Mouse (Mus musculus) kidney, embryonic 14.5 days (tissue): ENCODE results near the gene Gm28035. TPM values are rescaled to one million over a fixed set of nuclear protein-coding genes. Genes with fewer than 3 reads are reported as not detected.

ENCODE experiments used
- ATAC-seq: fragments of 200-750 bp; cut with Nextera tagmentation; 2 replicates; pipeline ENCODE4 v1.8.0; 2017; ENCODE audit warnings: moderate number of reproducible peaks, mild to moderate bottlenecking, moderate TSS enrichment, moderate library complexity; ENCODE audit not compliant: low FRiP score, low TSS enrichment
- H3K27ac ChIP-seq: fragments of 300-500 bp; sonication (generic); 2 replicates; pipeline ENCODE4 v1.5.1; 2014; ENCODE audit warnings: low read depth, mild to moderate bottlenecking, low read length, moderate library complexity, mixed read lengths
- H3K27me3 ChIP-seq: fragments of 300-500 bp; sonication (generic); 2 replicates; pipeline ENCODE4 v1.6.1; 2014; ENCODE audit warnings: mild to moderate bottlenecking, low read length; ENCODE audit not compliant: control insufficient read depth, insufficient read depth
- H3K36me3 ChIP-seq: fragments of 300-500 bp; sonication (generic); 2 replicates; pipeline ENCODE4 v1.6.1; 2014; ENCODE audit warnings: low read length, mixed read lengths; ENCODE audit not compliant: control insufficient read depth, insufficient read depth
- H3K4me1 ChIP-seq: fragments of 300-500 bp; sonication (generic); 2 replicates; pipeline ENCODE4 v1.6.1; 2014; ENCODE audit warnings: low read length, mixed read lengths; ENCODE audit not compliant: control insufficient read depth, insufficient read depth
- H3K4me2 ChIP-seq: fragments of 300-500 bp; sonication (generic); replicated peaks from 2 replicates; pipeline ENCODE4 v1.6.1; 2014; ENCODE audit warnings: low read depth, mild to moderate bottlenecking, low read length
- H3K4me3 ChIP-seq: fragments of 300-500 bp; sonication (generic); 2 replicates; pipeline ENCODE4 v1.5.1; 2014; ENCODE audit warnings: mild to moderate bottlenecking, low read length
- H3K9ac ChIP-seq: fragments of 300-500 bp; sonication (generic); 2 replicates; pipeline ENCODE4 v1.6.1; 2014; ENCODE audit warnings: low read depth, mild to moderate bottlenecking, low read length, moderate library complexity
- H3K9me3 ChIP-seq: fragments of 300-500 bp; sonication (generic); 2 replicates; pipeline ENCODE4 v1.6.1; 2016; ENCODE audit warnings: low read length; ENCODE audit not compliant: control insufficient read depth
- WGBS: fragments of 180-500 bp; shearing (Covaris S2); extraction: QIAGEN DNeasy Blood & Tissue Kit; methylation state at CpG from one replicate; pipeline ENCODE4 v1.1.7; 2014; 5-methylcytosine and 5-hydroxymethylcytosine counted together
- polyA plus RNA-seq: library from polyadenylated mRNA; unstranded; fragments of >200 nt; fragmentation: Nextera tagmentation; extraction: Ambion mirVana; gene quantifications from 2 replicates; pipeline ENCODE4 v1.2.1, GENCODE M21; 2014

The Gm28035 gene
- polyA plus RNA-seq, 1 experiment from 2014 or later = 0.07 TPM

- Histone ChIP-seq H3K4me1 (peaks cover 14% of the 10 kb centered on the region), H3K9me3 (no peaks in the 10 kb centered on the region), H3K27ac (no peak overlapping the region), H3K4me2 (no peak overlapping the region), H3K9ac (no peak overlapping the region), H3K27me3 (no peaks in the 10 kb centered on the region), H3K36me3 (peaks cover 4% of the 10 kb centered on the region; the same call in 1 of the 2 replicates), H3K4me3 (no peak overlapping the region)
- WGBS = 26% methylated on average over 1 of the region's 1 CpGs
- peak; percentile 71 for ATAC-seq
Observed at GRCm38 (mm10) chr2:30270134-30270533, 29.8 kb downstream of the Gm28035 start.

DNA sequence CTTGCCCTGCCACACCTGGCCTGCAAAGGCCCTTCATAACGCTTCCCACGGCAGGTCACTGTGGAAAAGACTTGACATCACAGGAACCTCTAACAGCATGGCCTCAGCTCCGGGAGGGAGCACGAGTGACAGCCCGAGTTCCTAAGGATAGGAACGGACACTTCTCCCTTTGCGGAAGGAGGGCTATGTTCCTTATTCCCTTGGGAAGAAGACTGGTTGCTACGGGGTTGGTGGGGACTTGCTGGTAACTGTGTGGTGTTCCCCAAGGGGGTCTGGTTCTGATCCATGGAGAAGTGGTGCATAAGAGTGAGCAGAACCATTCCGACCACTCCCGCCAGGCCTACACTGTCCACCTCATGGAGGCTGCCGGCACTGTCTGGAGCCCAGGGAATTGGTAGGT lies 40.4 kb downstream of the Gm28035 start, which contains the start of gene Gm28038:
Gene Gm28038, plus strand, starts transcription at position 301 of the 400 bp plus-strand sequence.
- ATAC-seq = no peak
- Histone ChIP-seq H3K36me3 (peaks cover 4% of the 10 kb centered on the region; the same call in 1 of the 2 replicates), H3K4me2 (no peak within 1 kb of the TSS), H3K9ac (no peak within 1 kb of the TSS), H3K27me3 (no peaks in the 10 kb centered on the region), H3K4me3 (no peak within 1 kb of the TSS), H3K4me1 (peaks cover 9% of the 10 kb centered on the region), H3K9me3 (no peaks in the 10 kb centered on the region), H3K27ac (no peak within 1 kb of the TSS)
- whole genome bisulfite sequencing = 91% methylated on average over 11 of the region's 11 CpGs

- Histone ChIP-seq H3K4me1 (peaks cover 9% of the 10 kb centered on the region), H3K36me3 (peaks cover 4% of the 10 kb centered on the region; the same call in 1 of the 2 replicates), H3K4me2 (no peak overlapping the region), H3K4me3 (no peak overlapping the region), H3K27ac (no peak overlapping the region), H3K9me3 (no peaks in the 10 kb centered on the region), H3K27me3 (no peaks in the 10 kb centered on the region), H3K9ac (no peak overlapping the region)
- WGBS = 80% methylated on average over 3 of the region's 3 CpGs
- ATAC-seq = no peak
Observed at GRCm38 (mm10) chr2:30281651-30282050, 41.3 kb downstream of the Gm28035 start.

- no peak overlapping the region for H3K27ac ChIP-seq
- H3K4me3 ChIP-seq = no peak overlapping the region
- H3K9me3 ChIP-seq = no peaks in the 10 kb centered on the region
- ATAC-seq = no peak
- 87% methylated on average over 2 of the region's 2 CpGs for WGBS
- no peak overlapping the region for H3K4me2 ChIP-seq
- no peaks in the 10 kb centered on the region for H3K27me3 ChIP-seq
- peaks cover 17% of the 10 kb centered on the region for H3K4me1 ChIP-seq
- no peak overlapping the region for H3K9ac ChIP-seq
- peaks cover 4% of the 10 kb centered on the region; the same call in 1 of the 2 replicates for H3K36me3 ChIP-seq
Observed at GRCm38 (mm10) chr2:30283193-30283592, 42.8 kb downstream of the Gm28035 start.

DNA sequence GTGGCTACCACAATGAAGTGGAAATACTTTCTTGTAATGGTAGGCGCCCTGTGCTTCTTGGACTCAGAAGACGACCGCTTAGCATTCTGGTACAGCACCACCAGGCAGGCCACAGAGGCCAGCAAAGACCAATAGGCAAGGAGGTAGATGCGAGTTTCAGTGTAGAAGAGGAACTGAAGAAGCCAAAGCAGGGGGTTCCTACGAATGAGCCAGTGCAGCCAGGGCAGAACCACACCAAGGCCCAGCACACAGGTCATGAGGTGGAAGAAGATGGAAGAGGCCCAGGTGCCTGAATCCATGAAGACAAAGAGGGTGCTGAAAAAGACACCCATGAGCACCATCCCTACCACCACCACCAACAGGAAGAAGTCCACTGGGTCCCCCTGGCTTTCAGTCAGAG lies 44.6 kb downstream of the Gm28035 start:
- Histone ChIP-seq H3K4me2 (peak overlapping the region; percentile 63), H3K4me3 (peak overlapping the region; percentile 78), H3K9me3 (no peaks in the 10 kb centered on the region), H3K27ac (no peak overlapping the region), H3K36me3 (peaks cover 4% of the 10 kb centered on the region; the same call in 1 of the 2 replicates), H3K9ac (peak overlapping the region; percentile 87; the same call in 1 of the 2 replicates), H3K27me3 (no peaks in the 10 kb centered on the region), H3K4me1 (peaks cover 17% of the 10 kb centered on the region)
- no peak for ATAC-seq
- WGBS = 97% methylated on average over 5 of the region's 5 CpGs

GRCm38 (mm10) chr2:30285416-30286181 lies 45.2 kb downstream of the Gm28035 start:
- Histone ChIP-seq H3K4me3 (peak overlapping the region; percentile 78), H3K9ac (peak overlapping the region; percentile 87), H3K4me1 (peaks cover 17% of the 10 kb centered on the region), H3K36me3 (peaks cover 4% of the 10 kb centered on the region; the same call in 1 of the 2 replicates), H3K9me3 (no peaks in the 10 kb centered on the region), H3K27ac (no peak overlapping the region), H3K4me2 (peak overlapping the region; percentile 63), H3K27me3 (no peaks in the 10 kb centered on the region)
- peak; percentile 72 for ATAC-seq
- 15% methylated on average over 38 of the region's 38 CpGs for WGBS

DNA sequence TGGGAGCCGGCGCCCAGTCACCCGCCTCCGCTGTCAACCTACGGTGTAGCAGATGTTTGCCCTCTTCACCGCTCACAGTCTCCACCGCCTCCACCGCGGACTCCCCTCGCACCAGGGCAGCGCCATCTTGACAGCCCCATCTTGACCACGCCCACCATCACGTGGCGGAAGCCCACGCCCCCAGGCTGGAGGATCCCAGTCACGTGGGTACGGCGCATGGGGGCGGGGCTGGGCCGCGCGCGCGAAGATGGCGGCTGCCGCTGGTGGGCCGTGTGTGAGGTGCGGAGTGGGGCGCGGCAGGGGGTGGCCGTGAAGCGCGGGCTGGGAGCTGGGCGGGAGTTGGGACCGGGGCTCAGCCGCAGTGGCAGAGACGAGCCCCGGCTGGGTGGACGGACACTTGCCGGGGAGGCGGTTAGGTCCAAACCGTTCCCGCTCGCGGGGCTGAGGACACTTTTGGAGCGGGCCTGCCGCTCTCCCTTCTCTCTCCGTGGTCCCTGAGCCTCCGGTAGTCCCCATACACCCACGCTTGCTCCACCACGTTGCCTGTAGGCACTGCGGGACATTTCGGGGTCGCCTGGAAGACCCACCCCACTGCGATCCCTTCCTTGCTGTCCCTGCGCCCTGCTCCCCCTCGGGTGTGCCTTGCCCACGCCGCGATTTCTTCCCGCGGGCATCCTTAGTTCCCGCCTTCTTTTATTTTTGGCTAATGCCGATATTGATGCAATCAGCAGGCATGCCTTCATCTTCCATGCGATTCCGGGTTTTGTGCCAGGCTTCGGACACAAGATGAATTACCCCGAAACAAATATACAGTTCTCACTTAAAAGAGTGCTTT lies 46.0 kb downstream of the Gm28035 start, which contains the start of the genes Dolk and Nup188:
Gene Dolk, minus strand, starts transcription at position 143 of the 835 bp plus-strand sequence.
Gene Nup188, plus strand, starts transcription at position 206 of the 835 bp plus-strand sequence.
- Histone ChIP-seq H3K36me3 (peaks cover 4% of the 10 kb centered on the region; the same call in 1 of the 2 replicates), H3K4me3 (peak within 1 kb of the TSS; percentile 78), H3K9me3 (no peaks in the 10 kb centered on the region), H3K27ac (peak within 1 kb of the TSS; percentile 56; the same call in 1 of the 2 replicates), H3K4me1 (peaks cover 17% of the 10 kb centered on the region), H3K27me3 (no peaks in the 10 kb centered on the region), H3K4me2 (peak within 1 kb of the TSS; percentile 63), H3K9ac (peak within 1 kb of the TSS; percentile 87)
- peak; percentile 95 for ATAC-seq
- under 1% methylated on average over 56 of the region's 68 CpGs for WGBS

- H3K36me3 ChIP-seq = peaks cover 4% of the 10 kb centered on the region; the same call in 1 of the 2 replicates
- no peaks in the 10 kb centered on the region for H3K9me3 ChIP-seq
- peak overlapping the region; percentile 63 for H3K4me2 ChIP-seq
- ATAC-seq = no peak
- H3K4me3 ChIP-seq = peak overlapping the region; percentile 78
- H3K4me1 ChIP-seq = peaks cover 17% of the 10 kb centered on the region
- peak overlapping the region; percentile 87 for H3K9ac ChIP-seq
- WGBS = under 1% methylated on average over 10 of the region's 10 CpGs
- H3K27ac ChIP-seq = peak overlapping the region; percentile 56; the same call in 1 of the 2 replicates
- no peaks in the 10 kb centered on the region for H3K27me3 ChIP-seq
Observed at GRCm38 (mm10) chr2:30287027-30287373, 46.6 kb downstream of the Gm28035 start.
